Mouse (Mus musculus): ENCODE results near the gene Slc25a39.
"Not testable (repeated sequence)": the region's sequence is repeated elsewhere in the genome, so short reads cannot be mapped to it uniquely, and the experiment has no call there.

Gene Slc25a39

GRCm38 (mm10) chr11:102411704-102412103, 4.0 kb upstream of the Slc25a39 start:
- DNase-seq (ENCODE audit: low spot score in 2 of 2), result peak; percentile 85 to 92

- DNase-seq (ENCODE audit: low spot score in 2 of 2), result no peak
Measured at GRCm38 (mm10) chr11:102411061-102411460, 3.3 kb upstream of the Slc25a39 start.

- not testable (repeated sequence) for DNase-seq (ENCODE audit: low spot score in 2 of 2)
Measured at GRCm38 (mm10) chr11:102410345-102410744, 2.6 kb upstream of the Slc25a39 start.

GRCm38 (mm10) chr11:102409795-102410330, 2.1 kb upstream of the Slc25a39 start:
- DNase-seq (ENCODE audit: low spot score in 2 of 2), result no peak

- no peak for DNase-seq (ENCODE audit: low spot score in 2 of 2)
Measured at GRCm38 (mm10) chr11:102408888-102409794, 1.4 kb upstream of the Slc25a39 start.

- DNase-seq (ENCODE audit: low spot score in 2 of 2), result peak; percentile 96 to 98
Measured at GRCm38 (mm10) chr11:102408344-102408876, 664 bp upstream of the Slc25a39 start.

GRCm38 (mm10) chr11:102406900-102407833, 579 bp downstream of the Slc25a39 start:
- peak; percentile 84 to 87 for DNase-seq (ENCODE audit: low spot score in 2 of 2)

- DNase-seq (ENCODE audit: low spot score in 2 of 2), result no peak
Measured at GRCm38 (mm10) chr11:102406401-102406800, 1.3 kb downstream of the Slc25a39 start.

GRCm38 (mm10) chr11:102405544-102406285, 2.0 kb downstream of the Slc25a39 start:
- DNase-seq (ENCODE audit: low spot score in 2 of 2), result no peak

- DNase-seq (ENCODE audit: low spot score in 2 of 2), result no peak
Measured at GRCm38 (mm10) chr11:102404161-102405010, 3.4 kb downstream of the Slc25a39 start.

GRCm38 (mm10) chr11:102403657-102404056, 4.1 kb downstream of the Slc25a39 start:
- DNase-seq (ENCODE audit: low spot score in 2 of 2), result no peak

GRCm38 (mm10) chr11:102401898-102402500, 5.7 kb downstream of the Slc25a39 start:
- DNase-seq (ENCODE audit: low spot score in 2 of 2), result no peak

GRCm38 (mm10) chr11:102400513-102401084, 7.1 kb downstream of the Slc25a39 start:
- DNase-seq (ENCODE audit: low spot score in 2 of 2), result no peak

GRCm38 (mm10) chr11:102399610-102400072, 8.1 kb downstream of the Slc25a39 start:
- DNase-seq (ENCODE audit: low spot score in 2 of 2), result no peak

- no peak for DNase-seq (ENCODE audit: low spot score in 2 of 2)
Measured at GRCm38 (mm10) chr11:102399107-102399506, 8.6 kb downstream of the Slc25a39 start.

GRCm38 (mm10) chr11:102398007-102398825, 9.5 kb downstream of the Slc25a39 start:
- peak in 1 of 2 experiments; percentile 58 for DNase-seq (ENCODE audit: low spot score in 2 of 2)

- peak; percentile 63 to 65 for DNase-seq (ENCODE audit: low spot score in 2 of 2)
Measured at GRCm38 (mm10) chr11:102396671-102397141, 11.0 kb downstream of the Slc25a39 start.

GRCm38 (mm10) chr11:102396263-102396662, 11.5 kb downstream of the Slc25a39 start:
- no peak for DNase-seq (ENCODE audit: low spot score in 2 of 2)
